Mouse (Mus musculus) myocyte (in vitro differentiated cells): ENCODE data around the gene Fam178b. TPM values are rescaled to one million over a fixed set of nuclear protein-coding genes. Genes with fewer than 3 reads are reported as not detected.

Experiments used
- H3K27me3 ChIP-seq: one replicate; pipeline ENCODE4 v1.6.1; 2011; ENCODE audit not compliant: control insufficient read depth, insufficient read depth, insufficient read length
- H3K36me3 ChIP-seq: one replicate; pipeline ENCODE4 v1.6.1; 2011; ENCODE audit not compliant: control insufficient read depth, insufficient read depth
- H3K4me2 ChIP-seq: one replicate; pipeline ENCODE4 v1.6.1; 2011; ENCODE audit warnings: low read depth, control low read depth
- H3K4me3 ChIP-seq: one replicate; pipeline ENCODE4 v1.5.1; 2011; ENCODE audit warnings: mild to moderate bottlenecking, control low read depth, moderate library complexity
- H3K79me2 ChIP-seq: one replicate; pipeline ENCODE4 v1.6.1; 2011; ENCODE audit not compliant: control insufficient read depth, insufficient read depth
- H3ac ChIP-seq: one replicate; pipeline ENCODE4 v1.6.1; 2011; ENCODE audit not compliant: control insufficient read depth, insufficient read length
- CEBPB ChIP-seq: IDR thresholded peaks from 2 replicates; pipeline ENCODE4 v1.6.1; 2011; ENCODE audit warnings: mild to moderate bottlenecking, moderate library complexity; ENCODE audit not compliant: poor library complexity, insufficient read depth, severe bottlenecking
- E2F4 ChIP-seq: IDR thresholded peaks from one replicate; pipeline ENCODE4 v1.6.1; 2011; ENCODE audit warnings: mild to moderate bottlenecking, control low read depth, moderate library complexity; ENCODE audit not compliant: insufficient read depth
- MAX ChIP-seq: IDR thresholded peaks from one replicate; pipeline ENCODE4 v1.6.1; 2011; ENCODE audit warnings: low read depth, mild to moderate bottlenecking, control low read depth
- MYOD1 ChIP-seq, 3 experiments: IDR thresholded peaks; one replicate each; pipeline ENCODE4 v1.6.1; 2011; ENCODE audit warnings: control low read depth in 2 of 3, low read depth in 2 of 3, mild to moderate bottlenecking in 2 of 3, moderate library complexity in 1 of 3; ENCODE audit not compliant: insufficient read length in 2 of 3, control insufficient read depth in 1 of 3
- MYOG ChIP-seq, 3 experiments: IDR thresholded peaks; one replicate each; pipeline ENCODE4 v1.6.1; 2011; ENCODE audit warnings: control low read depth in 2 of 3, low read depth in 2 of 3, mild to moderate bottlenecking in 2 of 3; ENCODE audit not compliant: insufficient read length in 2 of 3, control insufficient read depth in 1 of 3, insufficient read depth in 1 of 3
- POLR2A ChIP-seq: IDR thresholded peaks from one replicate; pipeline ENCODE4 v1.6.1; 2011; ENCODE audit warnings: low read depth, mild to moderate bottlenecking, control low read depth, moderate library complexity; ENCODE audit not compliant: insufficient read length
- POLR2AphosphoS2 ChIP-seq: IDR thresholded peaks from one replicate; pipeline ENCODE4 v1.6.1; 2011; ENCODE audit warnings: low read depth, control low read depth; ENCODE audit not compliant: insufficient read length
- REST ChIP-seq: IDR thresholded peaks from one replicate; pipeline ENCODE4 v1.6.1; 2011; ENCODE audit warnings: mild to moderate bottlenecking, control low read depth, moderate library complexity; ENCODE audit not compliant: insufficient read depth, insufficient read length
- SRF ChIP-seq: IDR thresholded peaks from one replicate; pipeline ENCODE4 v1.6.1; 2011; ENCODE audit warnings: low read depth; ENCODE audit not compliant: control insufficient read depth, insufficient read length
- TCF12 ChIP-seq: IDR thresholded peaks from one replicate; pipeline ENCODE4 v1.6.1; 2011; ENCODE audit warnings: mild to moderate bottlenecking, control low read depth; ENCODE audit not compliant: poor library complexity, insufficient read depth, severe bottlenecking
- TCF3 ChIP-seq: IDR thresholded peaks from one replicate; pipeline ENCODE4 v1.6.1; 2011; ENCODE audit warnings: low read depth, control low read depth; ENCODE audit not compliant: insufficient read length
- USF1 ChIP-seq: IDR thresholded peaks from one replicate; pipeline ENCODE4 v1.6.1; 2011; ENCODE audit warnings: low read depth, mild to moderate bottlenecking, control low read depth, moderate library complexity
- polyA plus RNA-seq: library from polyadenylated mRNA; unstranded; fragments of >200 nt; fragmentation: generic; extraction: Trizol; gene quantifications from one replicate; pipeline ENCODE4 v1.2.1, GENCODE M21; 2012; ENCODE audit warnings: missing spikeins

The Fam178b gene
- polyA plus RNA-seq, 1 experiment: 1.5 TPM

DNA sequence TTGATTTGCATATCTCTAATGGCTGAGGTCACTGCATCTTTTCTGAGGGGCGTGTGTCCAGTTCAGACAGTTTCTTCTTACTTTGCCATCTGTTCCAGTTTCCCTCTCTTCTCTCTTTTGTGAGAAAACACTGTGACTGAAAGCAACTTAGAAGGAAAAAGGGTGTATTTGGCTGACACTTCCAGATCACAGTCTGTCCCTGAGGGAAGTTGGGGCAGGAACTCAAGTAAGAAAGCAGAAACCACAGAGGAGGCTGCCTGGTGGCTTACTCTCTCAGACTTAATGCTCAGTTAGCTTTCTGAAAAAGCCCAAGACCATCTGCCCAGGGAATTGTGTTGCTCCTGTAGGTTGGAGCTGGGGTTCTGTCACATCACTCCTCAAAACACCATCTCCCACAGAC is 68.4 kb downstream of the Fam178b start:
- Histone ChIP-seq H3K36me3 (no peaks in the 10 kb centered on the region), H3K27me3 (no peaks in the 10 kb centered on the region), H3K4me2 (no peak overlapping the region), H3ac (no peak overlapping the region), H3K79me2 (no peaks in the 10 kb centered on the region), H3K4me3 (no peak overlapping the region)
- TF ChIP-seq POLR2AphosphoS2: no peak
- no peak for TF ChIP-seq SRF
- no peak for TF ChIP-seq TCF12
- TF ChIP-seq USF1: no peak
- no peak for TF ChIP-seq REST
- TF ChIP-seq CEBPB: no peak
- TF ChIP-seq POLR2A: no peak
- TF ChIP-seq E2F4: no peak
- no peak for TF ChIP-seq MAX
- no peak for TF ChIP-seq TCF3
- no peak for TF ChIP-seq MYOD1 (IDR thresholded peaks at IDR 0.05; ENCODE audit: control insufficient read depth in 1 of 3, insufficient read length in 2 of 3, low read depth in 2 of 3)
- TF ChIP-seq MYOG (IDR thresholded peaks at IDR 0.05; ENCODE audit: control insufficient read depth in 1 of 3, insufficient read depth in 1 of 3, insufficient read length in 2 of 3, low read depth in 2 of 3): no peak

DNA sequence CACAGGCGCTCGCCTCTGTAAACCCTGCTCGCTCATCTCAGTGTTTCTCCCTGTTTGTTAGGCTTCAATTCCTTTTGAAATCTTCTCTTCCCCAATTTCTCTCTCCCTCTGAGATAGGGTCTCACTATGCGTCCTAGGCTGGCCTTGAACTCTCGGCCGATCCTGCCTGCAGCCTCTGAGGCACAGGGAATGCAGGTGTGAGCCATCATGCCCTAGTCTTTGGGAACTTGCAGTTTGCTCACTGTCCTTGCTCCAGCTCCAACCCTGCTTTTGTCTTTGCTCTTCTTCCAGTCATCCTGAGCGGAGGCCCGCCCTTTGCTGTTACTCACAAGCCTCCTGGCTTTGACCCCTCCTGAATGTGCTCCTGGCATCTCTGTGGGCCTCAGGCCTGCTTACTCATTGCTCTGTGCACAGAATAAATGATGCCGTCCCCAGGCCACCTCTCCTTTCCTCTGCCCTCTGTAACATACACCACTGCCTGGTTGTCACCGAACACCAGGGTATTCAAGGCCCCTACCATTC is 69.5 kb downstream of the Fam178b start:
- no peak overlapping the region for H3K4me3 ChIP-seq
- no peak for TF ChIP-seq POLR2A
- TF ChIP-seq E2F4: no peak
- no peak overlapping the region for H3K4me2 ChIP-seq
- no peaks in the 10 kb centered on the region for H3K27me3 ChIP-seq
- no peaks in the 10 kb centered on the region for H3K36me3 ChIP-seq
- H3K79me2 ChIP-seq: no peaks in the 10 kb centered on the region
- no peak overlapping the region for H3ac ChIP-seq

DNA sequence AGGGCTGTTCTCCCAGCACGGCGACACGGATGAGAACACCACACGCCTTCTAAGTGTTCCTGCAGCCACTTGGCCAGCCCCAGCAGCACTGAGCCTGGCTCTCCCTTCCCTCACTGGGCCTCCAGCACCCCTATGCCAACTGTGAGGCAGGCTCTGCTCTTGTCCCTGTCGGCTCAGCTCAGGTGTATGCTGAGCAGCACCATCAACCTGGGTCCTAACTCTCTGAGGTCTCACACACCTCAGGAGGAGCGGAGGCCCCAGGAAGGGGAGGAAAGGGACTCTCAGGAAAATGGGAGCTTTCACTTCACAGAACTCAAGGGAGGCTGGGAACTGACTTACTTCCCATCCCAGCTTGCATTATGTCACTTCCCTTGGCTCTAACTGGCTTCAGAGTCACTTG is 70.6 kb downstream of the Fam178b start:
- no peak for TF ChIP-seq POLR2A
- no peak for TF ChIP-seq MYOG (IDR thresholded peaks at IDR 0.05; ENCODE audit: control insufficient read depth in 1 of 3, insufficient read depth in 1 of 3, insufficient read length in 2 of 3, low read depth in 2 of 3)
- TF ChIP-seq TCF12: no peak
- TF ChIP-seq POLR2AphosphoS2: no peak
- no peak for TF ChIP-seq MYOD1 (IDR thresholded peaks at IDR 0.05; ENCODE audit: control insufficient read depth in 1 of 3, insufficient read length in 2 of 3, low read depth in 2 of 3)
- no peak for TF ChIP-seq TCF3
- TF ChIP-seq REST: no peak
- TF ChIP-seq E2F4: no peak
- TF ChIP-seq SRF: no peak
- no peak for TF ChIP-seq CEBPB
- Histone ChIP-seq H3K4me3 (no peak overlapping the region), H3K36me3 (no peaks in the 10 kb centered on the region), H3ac (no peak overlapping the region), H3K27me3 (no peaks in the 10 kb centered on the region), H3K79me2 (no peaks in the 10 kb centered on the region), H3K4me2 (no peak overlapping the region)

DNA sequence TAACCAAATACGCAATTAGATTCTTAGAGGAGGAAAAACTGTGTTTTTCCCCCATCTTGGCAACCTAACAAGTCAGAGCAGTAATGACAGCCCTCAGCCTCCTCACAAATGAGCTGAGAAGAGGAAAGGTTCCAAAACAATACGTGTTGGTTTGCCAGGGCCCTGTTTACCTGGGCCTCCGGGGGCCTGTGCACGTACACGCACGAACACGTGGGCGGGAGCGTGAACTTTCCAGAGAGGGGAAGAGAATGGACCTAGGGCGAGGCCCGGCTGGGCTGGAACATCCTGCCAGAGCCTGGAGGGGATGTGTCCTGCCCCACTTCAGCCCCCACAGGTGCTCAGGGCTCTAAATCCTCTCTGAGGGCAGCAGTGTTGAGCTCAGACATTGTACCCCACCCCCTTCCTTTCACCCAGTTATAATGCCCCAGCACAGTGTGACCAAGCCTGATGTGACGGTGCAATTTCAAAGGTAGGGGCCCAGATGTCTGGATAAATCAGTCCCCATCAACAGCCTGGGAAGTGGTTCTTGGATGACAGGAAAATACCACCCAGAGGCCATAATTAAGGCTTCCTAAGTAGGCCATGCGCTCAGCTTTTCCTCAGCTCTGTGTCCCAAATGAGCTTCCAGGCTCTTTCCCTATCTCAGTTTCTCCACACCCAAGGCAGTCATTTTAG is 71.4 kb downstream of the Fam178b start:
- Histone ChIP-seq H3K79me2 (no peaks in the 10 kb centered on the region), H3ac (no peak overlapping the region), H3K36me3 (no peaks in the 10 kb centered on the region), H3K4me2 (no peak overlapping the region), H3K27me3 (no peaks in the 10 kb centered on the region), H3K4me3 (no peak overlapping the region)
- TF ChIP-seq TCF12 (no peak), MAX (no peak), POLR2A (no peak), MYOG (IDR thresholded peaks at IDR 0.05; ENCODE audit: control insufficient read depth in 1 of 3, insufficient read depth in 1 of 3, insufficient read length in 2 of 3, low read depth in 2 of 3) (no peak), CEBPB (no peak), TCF3 (no peak), USF1 (no peak), POLR2AphosphoS2 (no peak), SRF (no peak), MYOD1 (IDR thresholded peaks at IDR 0.05; ENCODE audit: control insufficient read depth in 1 of 3, insufficient read length in 2 of 3, low read depth in 2 of 3) (no peak), REST (no peak), E2F4 (no peak)

DNA sequence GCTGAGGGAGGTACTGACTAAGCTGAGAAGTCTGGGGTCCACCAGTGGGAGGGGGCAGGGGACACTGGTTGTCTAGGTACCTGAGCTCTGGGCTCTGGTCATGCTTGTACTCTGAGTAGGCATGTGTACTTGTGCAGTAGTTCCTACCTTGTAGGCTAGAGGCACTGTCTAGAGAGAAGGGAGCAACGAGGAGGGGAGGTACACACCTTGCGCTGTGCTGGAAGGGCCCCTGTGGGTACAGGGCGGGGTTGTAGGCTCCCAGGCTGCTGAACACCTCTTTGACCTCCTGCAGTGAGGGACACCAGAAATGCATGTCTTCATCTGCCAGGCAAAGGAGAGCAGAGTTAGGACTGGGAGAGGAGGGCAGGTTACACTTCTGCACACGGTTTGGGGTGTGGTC is 74.8 kb downstream of the Fam178b start:
- no peak overlapping the region for H3ac ChIP-seq
- H3K4me2 ChIP-seq: no peak overlapping the region
- no peaks in the 10 kb centered on the region for H3K27me3 ChIP-seq
- TF ChIP-seq SRF (no peak), CEBPB (no peak), USF1 (no peak)
- H3K4me3 ChIP-seq: no peak overlapping the region
- no peaks in the 10 kb centered on the region for H3K79me2 ChIP-seq
- H3K36me3 ChIP-seq: no peaks in the 10 kb centered on the region
